Mouse (Mus musculus) CH12.LX (cell line): Measurements from ENCODE around the gene Arrdc3. TPM values are rescaled to one million over a fixed set of nuclear protein-coding genes. Genes with fewer than 3 reads are reported as not detected.

Experiments
- DNase-seq: peaks from one replicate; pipeline ENCODE4 v3.0.0-alpha.2; 2013; ENCODE audit errors: extremely low read depth
- H3K27ac ChIP-seq: 2 replicates; pipeline ENCODE4 v1.5.1; 2012; ENCODE audit warnings: low read depth, mild to moderate bottlenecking, control low read depth, moderate library complexity; ENCODE audit not compliant: insufficient read depth
- H3K27me3 ChIP-seq: replicated peaks from 2 replicates; pipeline ENCODE3; 2012; ENCODE audit warnings: inconsistent platforms
- H3K36me3 ChIP-seq, 2 experiments: replicated peaks in 1 of 2; 2 replicates each; pipeline versions ENCODE3 to v1.6.1; 2012; ENCODE audit warnings: inconsistent platforms in 1 of 2, low read length in 1 of 2, mild to moderate bottlenecking in 1 of 2, mixed read lengths in 1 of 2, moderate library complexity in 1 of 2; ENCODE audit not compliant: control insufficient read depth in 1 of 2, insufficient read depth in 1 of 2
- H3K4me1 ChIP-seq, 2 experiments: 2 replicates each; pipeline ENCODE4 v1.6.1; 2012; ENCODE audit warnings: inconsistent platforms in 1 of 2, moderate library complexity in 1 of 2; ENCODE audit not compliant: insufficient read depth in 2 of 2, control insufficient read depth in 1 of 2
- H3K4me2 ChIP-seq: 2 replicates; pipeline ENCODE4 v1.6.1; 2012; ENCODE audit warnings: low read depth, mild to moderate bottlenecking, control low read depth; ENCODE audit not compliant: poor library complexity, insufficient read depth, severe bottlenecking
- H3K4me3 ChIP-seq, 3 experiments: fragments of 150-350 bp in 1 of 3; sonication (generic) in 1 of 3; replicated peaks in 1 of 3; 2 replicates each; pipeline versions ENCODE3 to v1.5.1; 2011 to 2012; ENCODE audit warnings: low read depth in 2 of 3, low read length in 2 of 3, mild to moderate bottlenecking in 2 of 3, moderate library complexity in 2 of 3, control low read depth in 1 of 3, improper control_type of control experiment in 1 of 3, inconsistent platforms in 1 of 3, mixed read lengths in 1 of 3; ENCODE audit not compliant: poor library complexity in 1 of 3
- H3K79me2 ChIP-seq: replicated peaks from 2 replicates; pipeline ENCODE4 v1.6.1; 2012; ENCODE audit warnings: mild to moderate bottlenecking, moderate library complexity; ENCODE audit not compliant: control insufficient read depth, poor library complexity, insufficient read depth, severe bottlenecking; ENCODE audit errors: extremely low read depth
- H3K9ac ChIP-seq: 2 replicates; pipeline ENCODE4 v1.6.1; 2012; ENCODE audit warnings: low read depth, mild to moderate bottlenecking, control low read depth, moderate library complexity; ENCODE audit not compliant: insufficient read depth
- H3K9me3 ChIP-seq: replicated peaks from 2 replicates; pipeline ENCODE3; 2012; ENCODE audit warnings: low read length, inconsistent platforms, mixed read lengths
- CHD2 ChIP-seq: IDR thresholded peaks from 2 replicates; pipeline ENCODE4 v1.6.1; 2011; ENCODE audit warnings: low read length, improper control_type of control experiment
- CTCF ChIP-seq, 2 experiments: IDR thresholded peaks in 1 of 2; conservative IDR thresholded peaks in 1 of 2; 2 replicates each; pipeline ENCODE4 v1.5.1; 2011 to 2012; ENCODE audit warnings: low read depth in 2 of 2, low read length in 2 of 2, improper control_type of control experiment in 1 of 2, inconsistent platforms in 1 of 2, mild to moderate bottlenecking in 1 of 2, moderate library complexity in 1 of 2
- E2F4 ChIP-seq: IDR thresholded peaks from 2 replicates; pipeline ENCODE4 v1.6.1; 2011; ENCODE audit warnings: low read depth, low read length, improper control_type of control experiment; ENCODE audit not compliant: insufficient replicate concordance
- ELF1 ChIP-seq: IDR thresholded peaks from 2 replicates; pipeline ENCODE4 v1.6.1; 2014; ENCODE audit warnings: low read depth, mild to moderate bottlenecking, inconsistent platforms, low read length, improper control_type of control experiment
- EP300 ChIP-seq: IDR thresholded peaks from 2 replicates; pipeline ENCODE4 v1.6.1; 2011; ENCODE audit warnings: low read length, improper control_type of control experiment
- ETS1 ChIP-seq: conservative IDR thresholded peaks from 2 replicates; pipeline ENCODE4 v1.6.1; 2012; ENCODE audit warnings: low read depth, mild to moderate bottlenecking, inconsistent platforms, low read length, improper control_type of control experiment, moderate library complexity
- IRF4 ChIP-seq: IDR thresholded peaks from 2 replicates; pipeline ENCODE4 v1.6.1; 2014; ENCODE audit warnings: low read depth, mild to moderate bottlenecking, inconsistent platforms, low read length, improper control_type of control experiment
- JUN ChIP-seq: IDR thresholded peaks from 2 replicates; pipeline ENCODE4 v1.6.1; 2011; ENCODE audit warnings: low read depth, mild to moderate bottlenecking, low read length, improper control_type of control experiment, moderate library complexity; ENCODE audit not compliant: insufficient read depth
- KAT2A ChIP-seq: IDR thresholded peaks from 2 replicates; pipeline ENCODE4 v1.6.1; 2012; ENCODE audit warnings: low read length, improper control_type of control experiment, inconsistent platforms; ENCODE audit not compliant: insufficient replicate concordance
- MEF2A ChIP-seq: IDR thresholded peaks from 2 replicates; pipeline ENCODE4 v1.6.1; 2014; ENCODE audit warnings: low read depth, mild to moderate bottlenecking, inconsistent platforms, low read length, improper control_type of control experiment, borderline replicate concordance
- MYC ChIP-seq: IDR thresholded peaks from 2 replicates; pipeline ENCODE4 v1.6.1; 2011; ENCODE audit warnings: low read depth, mild to moderate bottlenecking, improper control_type of control experiment, low read length
- NRF1 ChIP-seq: IDR thresholded peaks from 2 replicates; pipeline ENCODE4 v1.6.1; 2014; ENCODE audit warnings: low read depth, mild to moderate bottlenecking, inconsistent platforms, low read length, improper control_type of control experiment, moderate library complexity
- POLR2A ChIP-seq: IDR thresholded peaks from 2 replicates; pipeline ENCODE4 v1.6.1; 2011; ENCODE audit warnings: low read depth, mild to moderate bottlenecking, improper control_type of control experiment, low read length
- POLR2AphosphoS2 ChIP-seq: IDR thresholded peaks from 2 replicates; pipeline ENCODE4 v1.6.1; 2011; ENCODE audit warnings: low read depth, low read length, improper control_type of control experiment
- RAD21 ChIP-seq: IDR thresholded peaks from 2 replicates; pipeline ENCODE4 v1.6.1; 2011; ENCODE audit warnings: low read depth, mild to moderate bottlenecking, low read length, improper control_type of control experiment, moderate library complexity
- TBP ChIP-seq: conservative IDR thresholded peaks from 2 replicates; pipeline ENCODE4 v1.6.1; 2011; ENCODE audit warnings: low read depth, low read length, improper control_type of control experiment
- ZC3H11A ChIP-seq: IDR thresholded peaks from 2 replicates; pipeline ENCODE4 v1.6.1; 2012; ENCODE audit warnings: low read depth, mild to moderate bottlenecking, inconsistent platforms, low read length, improper control_type of control experiment
- ZKSCAN1 ChIP-seq: IDR thresholded peaks from 2 replicates; pipeline ENCODE4 v1.6.1; 2012; ENCODE audit warnings: low read depth, inconsistent platforms, low read length, improper control_type of control experiment, borderline replicate concordance
- ZMIZ1 ChIP-seq: IDR thresholded peaks from 2 replicates; pipeline ENCODE4 v1.6.1; 2012; ENCODE audit warnings: low read depth, mild to moderate bottlenecking, inconsistent platforms, low read length, improper control_type of control experiment
- ZNF384 ChIP-seq: IDR thresholded peaks from 2 replicates; pipeline ENCODE4 v1.6.1; 2012; ENCODE audit warnings: low read depth, low read length, improper control_type of control experiment, inconsistent platforms
- dilution Hi-C: fragments of 300-500 bp; cut with MboI; formaldehyde crosslinking; loops from 2 replicates; pipeline ENCODE4 v1.14.3; 2020; ENCODE audit warnings: low sequenced_read_pairs; ENCODE audit not compliant: extremely low pct_unique_long_range_greater_than_20kb, extremely low pct_ligation_motif_present
- in situ Hi-C: fragments of 300-500 bp; cut with MboI; formaldehyde crosslinking; loops from 3 replicates; pipeline ENCODE4 v1.14.3; 2019; ENCODE audit warnings: low sequenced_read_pairs, low pct_ligation_motif_present, low pct_unique_long_range_greater_than_20kb, mixed read lengths
- polyA plus RNA-seq: library from polyadenylated mRNA; unstranded; fragments of >175 nt; gene quantifications from 2 replicates; pipeline ENCODE4 v1.2.1, GENCODE M21; 2012; ENCODE audit warnings: low read depth; ENCODE audit not compliant: insufficient read length
- total RNA-seq, 2 experiments: library from RNA; depleted of rRNA; stranded (reverse); fragments of 300-350 nt in 1 of 2; fragments of >200 nt in 1 of 2; gene quantifications; 2 replicates each; pipeline ENCODE4 v1.2.3; 2012 to 2014

The Arrdc3 gene
- total and polyA plus RNA-seq, 3 experiments, result 3.8 to 11.7 (median 5.6) TPM

GRCm38 (mm10) chr13:80862215-80862614 lies 21.0 kb upstream of the Arrdc3 start (continued):
- TF ChIP-seq POLR2AphosphoS2 (no peak), POLR2A (no peak), RAD21 (peak; percentile 96), TBP (no peak), MEF2A (no peak)

GRCm38 (mm10) chr13:80864195-80864594 lies 19.0 kb upstream of the Arrdc3 start:
- no peaks in the 10 kb centered on the region for H3K27me3 ChIP-seq
- H3K4me2 ChIP-seq, result no peak overlapping the region
- no peak for TF ChIP-seq CTCF (conservative IDR thresholded peaks at IDR 0.05 in 1 of 2, IDR thresholded peaks at IDR 0.05 in 1 of 2; ENCODE audit: low read depth in 2 of 2, low read length in 2 of 2)
- TF ChIP-seq CHD2, result no peak
- no peak for TF ChIP-seq IRF4
- no peak for TF ChIP-seq NRF1
- TF ChIP-seq KAT2A, result no peak
- TF ChIP-seq ETS1, result no peak
- TF ChIP-seq POLR2A, result no peak
- TF ChIP-seq TBP, result no peak
- TF ChIP-seq EP300, result no peak
- no peak for TF ChIP-seq ZNF384
- no peak overlapping the region for H3K9ac ChIP-seq
- H3K4me1 ChIP-seq, result no peaks in the 10 kb centered on the region
- DNase-seq, result no peak
- H3K79me2 ChIP-seq, result no peaks in the 10 kb centered on the region
- dilution Hi-C loops, result no loop called here
- H3K9me3 ChIP-seq, result no peaks in the 10 kb centered on the region
- no peak overlapping the region for H3K4me3 ChIP-seq
- H3K27ac ChIP-seq, result no peak overlapping the region
- H3K36me3 ChIP-seq, result no peaks in the 10 kb centered on the region
- in situ Hi-C loops, result no loop called here

GRCm38 (mm10) chr13:80875126-80875525 lies 8.1 kb upstream of the Arrdc3 start:
- Histone ChIP-seq H3K27ac (no peak overlapping the region), H3K9ac (no peak overlapping the region), H3K36me3 (no peaks in the 10 kb centered on the region), H3K9me3 (no peaks in the 10 kb centered on the region), H3K4me2 (no peak overlapping the region), H3K4me3 (no peak overlapping the region), H3K27me3 (no peaks in the 10 kb centered on the region), H3K4me1 (no peaks in the 10 kb centered on the region), H3K79me2 (no peaks in the 10 kb centered on the region)
- DNase-seq, result no peak
- TF ChIP-seq CHD2 (no peak), RAD21 (no peak), ELF1 (no peak), ZKSCAN1 (no peak), JUN (no peak), ZMIZ1 (no peak), ZC3H11A (no peak), MYC (no peak), E2F4 (no peak)
- dilution Hi-C loops, result no loop called here
- in situ Hi-C loops, result loop anchor here (5.0 to 25.0 kb wide), 2 partner anchors 287 to 492 kb away; no protein-coding TSS in a partner anchor
